Mouse (Mus musculus) cerebellum, postnatal 25 days (tissue): Measurements from ENCODE around the gene Tubb4b.
A peak's percentile ranks its signal among the peaks of the same experiment; 100 is the strongest.
"Not testable (repeated sequence)": the region's sequence is repeated elsewhere in the genome, so short reads cannot be mapped to it uniquely, and the experiment has no call there.

ENCODE experiments used
- DNase-seq, 2 experiments: peaks; one replicate each; pipeline ENCODE4 v3.0.0; 2021; ENCODE audit warnings: mixed read lengths in 2 of 2

Tubb4b gene

GRCm38 (mm10) chr2:25224492-25224765 lies at the start of gene Tubb4b:
Tubb4b (minus strand) TSS chr2:25224702.
- no peak for DNase-seq

- no peak for DNase-seq
These were observed 48.5 kb upstream of the Tubb4b start for GRCm38 (mm10) chr2:25273010-25273409.

GRCm38 (mm10) chr2:25272515-25272914 lies 48.0 kb upstream of the Tubb4b start:
- no peak for DNase-seq

GRCm38 (mm10) chr2:25271827-25272511 lies 47.5 kb upstream of the Tubb4b start, which contains the start of the genes Ssna1 and Anapc2:
Ssna1 (minus strand) TSS chr2:25272438.
Anapc2 (plus strand) TSS chr2:25272478.
- peak; percentile 99 for DNase-seq

GRCm38 (mm10) chr2:25267746-25268309 lies 43.3 kb upstream of the Tubb4b start:
- DNase-seq = peak; percentile 48 to 53

GRCm38 (mm10) chr2:25267241-25267640 lies 42.7 kb upstream of the Tubb4b start:
- DNase-seq = peak in 1 of 2 experiments; percentile 64

GRCm38 (mm10) chr2:25266720-25267119 lies 42.2 kb upstream of the Tubb4b start:
- DNase-seq = peak; percentile 79 to 86

GRCm38 (mm10) chr2:25265897-25266656 lies 41.6 kb upstream of the Tubb4b start:
- DNase-seq = peak; percentile 97 to 98

- DNase-seq = peak; percentile 87 to 93
These were observed 40.3 kb upstream of the Tubb4b start for GRCm38 (mm10) chr2:25264851-25265250.

- peak in 1 of 2 experiments; percentile 44 for DNase-seq
These were observed 39.8 kb upstream of the Tubb4b start for GRCm38 (mm10) chr2:25264286-25264660.

- DNase-seq = peak in 1 of 2 experiments; percentile 55
These were observed 39.3 kb upstream of the Tubb4b start for GRCm38 (mm10) chr2:25263623-25264285.

GRCm38 (mm10) chr2:25262795-25263622 lies 38.5 kb upstream of the Tubb4b start:
- peak; percentile 86 to 88 for DNase-seq

- DNase-seq = peak; percentile 97 to 98
These were observed 37.8 kb upstream of the Tubb4b start, which contains the start of gene Tprn for GRCm38 (mm10) chr2:25262291-25262767. Tprn (plus strand) TSS chr2:25262618.

GRCm38 (mm10) chr2:25261870-25262269 lies 37.4 kb upstream of the Tubb4b start:
- peak in 1 of 2 experiments; percentile 38 for DNase-seq

- DNase-seq = peak in 1 of 2 experiments; percentile 52
These were observed 34.4 kb upstream of the Tubb4b start for GRCm38 (mm10) chr2:25258887-25259286.

- not testable (repeated sequence) for DNase-seq
These were observed 32.7 kb upstream of the Tubb4b start for GRCm38 (mm10) chr2:25257250-25257649.

GRCm38 (mm10) chr2:25256443-25257109 lies 32.1 kb upstream of the Tubb4b start:
- DNase-seq = peak; percentile 41 to 76

GRCm38 (mm10) chr2:25255284-25255779 lies 30.8 kb upstream of the Tubb4b start, which contains the start of gene Tmem203:
Tmem203 (plus strand) TSS chr2:25255439.
- peak; percentile 92 to 94 for DNase-seq

- DNase-seq = peak in 1 of 2 experiments; percentile 52
These were observed 27.8 kb upstream of the Tubb4b start for GRCm38 (mm10) chr2:25252331-25252730.

- DNase-seq = peak; percentile 44 to 63
These were observed 21.9 kb upstream of the Tubb4b start, which contains the start of gene AL732309.1 for GRCm38 (mm10) chr2:25246183-25247072. AL732309.1 (minus strand) TSS chr2:25246863.
